Mouse (Mus musculus): ENCODE data around the gene Cox19.

Cox19 gene

GRCm38 (mm10) chr5:139326111-139326696 is 25.0 kb downstream of the Cox19 start:
- DNase-seq = peak; percentile 49

- peak; percentile 68 for DNase-seq
These were observed 25.7 kb downstream of the Cox19 start, which contains the start of gene Adap1 for GRCm38 (mm10) chr5:139325395-139325966. TSS of gene Adap1 (minus strand) at chr5:139325622.

- peak; percentile 73 for DNase-seq
These were observed 26.4 kb downstream of the Cox19 start for GRCm38 (mm10) chr5:139324691-139325394.

- peak; percentile 57 for DNase-seq
These were observed 27.1 kb downstream of the Cox19 start for GRCm38 (mm10) chr5:139324045-139324491.

GRCm38 (mm10) chr5:139323260-139323924 is 27.8 kb downstream of the Cox19 start:
- DNase-seq = peak; percentile 65

GRCm38 (mm10) chr5:139321331-139321730 is 29.9 kb downstream of the Cox19 start:
- no peak for DNase-seq

- DNase-seq = no peak
These were observed 30.8 kb downstream of the Cox19 start for GRCm38 (mm10) chr5:139320424-139320823.

GRCm38 (mm10) chr5:139317751-139318504 is 33.3 kb downstream of the Cox19 start:
- DNase-seq = no peak

GRCm38 (mm10) chr5:139316982-139317675 is 34.1 kb downstream of the Cox19 start:
- no peak for DNase-seq

GRCm38 (mm10) chr5:139314941-139315642 is 36.1 kb downstream of the Cox19 start:
- DNase-seq = no peak

- DNase-seq = no peak
These were observed 37.7 kb downstream of the Cox19 start for GRCm38 (mm10) chr5:139313536-139313935.

GRCm38 (mm10) chr5:139311822-139312221 is 39.4 kb downstream of the Cox19 start:
- no peak for DNase-seq

- DNase-seq = no peak
These were observed 40.7 kb downstream of the Cox19 start for GRCm38 (mm10) chr5:139310477-139310876.

GRCm38 (mm10) chr5:139309946-139310345 is 41.3 kb downstream of the Cox19 start:
- no peak for DNase-seq

GRCm38 (mm10) chr5:139303646-139304061 is 47.6 kb downstream of the Cox19 start:
- DNase-seq = no peak

GRCm38 (mm10) chr5:139302101-139302500 is 49.1 kb downstream of the Cox19 start:
- no peak for DNase-seq

GRCm38 (mm10) chr5:139297745-139298144 is 53.5 kb downstream of the Cox19 start:
- DNase-seq = no peak

- DNase-seq = no peak
These were observed 54.1 kb downstream of the Cox19 start for GRCm38 (mm10) chr5:139297092-139297491.

GRCm38 (mm10) chr5:139294089-139294488 is 57.1 kb downstream of the Cox19 start:
- DNase-seq = no peak

- DNase-seq = no peak
These were observed 59.2 kb downstream of the Cox19 start for GRCm38 (mm10) chr5:139291811-139292560.
